Mouse (Mus musculus) cerebellum, postnatal 36 days (tissue): ENCODE measurements around the gene Mmp11.
A peak's percentile ranks its signal among the peaks of the same experiment; 100 is the strongest.
"Not testable (repeated sequence)": the region's sequence is repeated elsewhere in the genome, so short reads cannot be mapped to it uniquely, and the experiment has no call there.

ENCODE experiments used
- DNase-seq, 2 experiments: peaks; one replicate each; pipeline ENCODE4 v3.0.0; 2021 to 2022; ENCODE audit warnings: mixed read lengths in 2 of 2

Mmp11 gene

DNA sequence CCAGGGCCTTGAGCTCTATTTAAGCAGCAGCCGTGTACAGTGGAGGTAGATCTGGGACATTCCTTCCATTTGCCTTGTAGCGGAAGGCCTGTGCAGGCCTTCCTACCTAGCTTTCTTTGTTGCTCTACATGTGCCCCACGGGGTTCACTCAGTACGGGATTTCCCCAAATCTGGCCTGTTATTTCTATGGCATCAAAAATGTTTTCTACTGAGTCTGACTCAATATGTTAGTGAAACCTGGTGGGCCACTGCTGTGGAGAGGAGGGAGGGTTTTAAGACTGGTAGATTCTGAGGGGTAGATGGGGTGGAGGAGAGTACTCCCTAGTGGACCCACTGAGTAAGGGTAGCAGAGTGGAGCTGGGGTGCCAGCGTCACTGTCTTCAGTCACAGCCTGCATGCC is 40.6 kb downstream of the Mmp11 start:
- no peak for DNase-seq

GRCm38 (mm10) chr10:75894601-75895000 is 41.7 kb downstream of the Mmp11 start:
- no peak for DNase-seq

DNA sequence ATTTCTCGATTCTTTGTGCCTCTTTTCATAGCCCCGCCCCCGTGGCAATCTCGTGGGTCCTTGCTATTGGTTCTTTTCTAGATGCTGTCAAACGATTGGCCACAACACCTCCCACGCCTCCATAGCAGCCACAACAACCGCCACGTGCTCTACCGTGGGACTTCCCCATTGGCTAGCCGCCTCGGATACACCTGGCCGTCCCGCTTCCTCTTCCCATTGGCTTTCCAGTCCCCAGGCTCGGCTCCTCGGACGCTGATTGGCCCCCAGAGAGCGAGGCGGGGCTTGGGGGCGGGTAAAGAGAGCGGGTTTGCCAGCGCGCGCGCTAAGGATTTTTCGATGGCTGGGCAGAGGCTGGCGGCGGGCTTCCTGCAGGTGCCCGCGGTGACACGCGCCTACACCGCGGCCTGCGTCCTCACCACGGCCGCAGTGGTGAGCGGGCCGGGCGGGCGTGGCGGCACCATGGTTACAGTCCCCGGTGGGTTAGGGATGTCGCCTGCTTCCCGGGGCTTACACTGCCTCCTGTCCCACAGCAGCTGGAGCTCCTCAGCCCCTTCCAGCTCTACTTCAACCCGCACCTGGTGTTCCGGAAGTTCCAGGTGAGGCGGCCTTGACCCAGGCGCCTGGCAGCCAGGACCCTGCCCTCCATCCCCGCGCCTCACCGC is 43.1 kb downstream of the Mmp11 start, which contains the start of gene Derl3:
Derl3 (plus strand) TSS at position 325 of the 662 bp plus-strand sequence.
- peak; percentile 93 to 94 for DNase-seq

- DNase-seq: no peak
Observed at GRCm38 (mm10) chr10:75889406-75890153, 46.7 kb downstream of the Mmp11 start.

DNA sequence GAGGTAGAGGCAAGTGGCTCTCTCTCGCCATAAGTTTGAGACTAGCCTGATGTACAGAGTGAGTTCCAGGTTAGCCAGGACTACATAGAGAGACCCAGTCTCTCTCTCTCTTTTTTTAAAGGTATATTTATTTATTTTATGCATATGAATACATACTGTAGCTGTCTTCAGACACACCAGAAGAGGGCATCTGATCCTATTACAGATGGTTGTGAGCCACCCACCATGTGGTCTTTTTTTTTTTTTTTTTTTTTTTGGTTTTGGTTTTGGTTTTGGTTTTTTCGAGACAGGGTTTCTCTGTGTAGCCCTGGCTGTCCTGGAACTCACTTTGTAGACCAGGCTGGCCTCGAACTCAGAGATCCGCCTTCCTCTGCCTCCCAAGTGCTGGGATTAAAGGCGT is 48.8 kb downstream of the Mmp11 start:
- not testable (repeated sequence) for DNase-seq

DNA sequence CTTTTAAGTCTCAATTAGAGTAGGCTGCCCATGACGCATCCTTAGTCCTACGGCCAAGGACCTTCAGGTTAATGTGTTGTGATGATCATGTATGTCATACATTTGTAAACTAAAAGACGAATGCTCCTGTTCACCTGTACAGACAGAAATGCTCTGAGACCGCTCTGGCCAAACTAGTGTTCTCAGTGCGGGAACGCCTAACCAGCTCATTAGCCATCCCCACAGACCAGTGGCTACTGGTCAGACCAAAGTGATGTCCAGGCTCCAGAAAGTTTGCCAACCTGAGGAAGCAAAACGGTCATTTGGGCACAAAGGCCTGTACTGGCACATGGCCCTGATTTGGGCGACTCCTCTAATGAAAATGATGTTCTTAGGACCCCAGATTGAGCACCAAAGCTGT is 51.6 kb downstream of the Mmp11 start:
- no peak for DNase-seq

- peak; percentile 77 for DNase-seq
Observed at GRCm38 (mm10) chr10:75883232-75883552, 53.1 kb downstream of the Mmp11 start.

- DNase-seq: no peak
Observed at GRCm38 (mm10) chr10:75882433-75883231, 53.7 kb downstream of the Mmp11 start.

- no peak for DNase-seq
Observed at GRCm38 (mm10) chr10:75881578-75882432, 54.5 kb downstream of the Mmp11 start.

DNA sequence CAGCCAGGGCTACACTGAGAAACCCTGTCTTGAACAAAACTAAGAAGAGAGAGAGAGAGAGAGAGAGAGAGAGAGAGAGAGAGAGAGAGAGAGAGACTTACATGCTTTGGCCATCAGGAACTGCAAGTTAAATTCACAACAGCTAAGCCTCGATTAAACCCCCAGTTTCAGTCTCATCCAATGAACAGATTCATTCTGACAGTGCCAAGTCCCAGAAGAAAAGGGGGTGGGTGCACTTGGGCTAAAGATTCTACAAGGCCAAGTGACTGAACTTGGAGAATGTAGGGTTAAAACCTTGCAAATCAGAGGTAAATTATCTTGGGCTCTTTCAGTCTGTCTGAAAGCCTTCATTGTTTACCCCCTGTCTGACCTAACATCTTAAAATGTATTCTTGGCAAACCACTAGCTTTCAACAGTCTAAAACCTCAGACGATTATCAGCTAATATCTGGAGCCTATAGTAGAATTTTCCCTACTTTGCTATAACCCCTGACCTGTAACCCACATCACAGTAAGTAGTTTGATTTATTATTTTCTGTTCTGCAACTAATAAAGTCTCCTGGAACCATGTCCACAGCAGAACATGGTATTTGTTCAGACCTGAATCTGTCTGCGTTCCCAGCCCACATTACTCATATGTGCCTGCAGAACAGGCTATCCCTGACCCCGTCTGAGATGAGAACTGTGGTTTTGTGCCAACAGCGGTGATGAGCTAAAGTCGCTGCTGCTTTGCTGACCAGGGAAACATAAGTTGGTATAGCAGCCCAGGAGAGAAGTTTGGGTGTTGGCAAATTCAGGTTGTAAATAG is 55.3 kb downstream of the Mmp11 start:
- no peak for DNase-seq

GRCm38 (mm10) chr10:75880351-75880750 is 55.9 kb downstream of the Mmp11 start:
- no peak for DNase-seq

DNA sequence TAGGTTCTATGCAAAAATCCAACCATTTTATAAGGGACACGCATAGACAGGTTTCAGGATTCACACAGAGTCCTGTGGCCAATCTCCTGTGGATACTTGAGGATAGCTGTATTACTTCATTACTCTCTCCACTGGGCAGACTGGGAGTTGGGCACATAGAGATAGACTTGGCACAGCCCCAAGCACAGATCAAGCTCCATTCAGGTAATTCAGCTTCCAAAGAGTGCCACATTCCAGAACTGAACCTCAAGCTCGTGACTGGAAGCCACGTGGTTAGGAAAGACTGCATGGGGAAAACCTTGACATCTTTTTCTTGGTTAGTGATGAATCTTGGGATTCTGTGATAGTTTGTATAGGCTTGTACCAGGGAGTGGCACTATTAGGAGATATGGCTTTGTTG is 57.5 kb downstream of the Mmp11 start:
- DNase-seq: no peak

GRCm38 (mm10) chr10:75873543-75874170 is 62.6 kb downstream of the Mmp11 start:
- DNase-seq: peak; percentile 47 to 63
